Mouse (Mus musculus) v-Abl transformed pro-B cells (cell line): ENCODE measurements around the gene Hivep3.

Experiments
- in situ Hi-C, 2 experiments: fragments of 400-800 bp; cut with MboI; formaldehyde crosslinking; loops; one replicate each; pipeline ENCODE4 v1.15.1; 2025; ENCODE audit not compliant: unreplicated experiment in 2 of 2

Gene Hivep3

GRCm38 (mm10) chr4:119966105-119967072, 232.8 kb downstream of the Hivep3 start:
- in situ Hi-C loops: loop anchor here in 1 of 2 experiments (5.0 kb wide), 1 partner anchor 86 kb away; no protein-coding TSS in a partner anchor

GRCm38 (mm10) chr4:119967073-119967608, 233.6 kb downstream of the Hivep3 start:
- in situ Hi-C loops: loop anchor here in 1 of 2 experiments (5.0 kb wide), 1 partner anchor 85 kb away; no protein-coding TSS in a partner anchor

GRCm38 (mm10) chr4:119967636-119968035, 234.1 kb downstream of the Hivep3 start:
- in situ Hi-C loops: loop anchor here in 1 of 2 experiments (5.0 kb wide), 1 partner anchor 85 kb away; no protein-coding TSS in a partner anchor

- in situ Hi-C loops: loop anchor here in 1 of 2 experiments (5.0 kb wide), 1 partner anchor 84 kb away; no protein-coding TSS in a partner anchor
Measured at GRCm38 (mm10) chr4:119968071-119968470, 234.5 kb downstream of the Hivep3 start.

GRCm38 (mm10) chr4:119968887-119969286, 235.3 kb downstream of the Hivep3 start:
- in situ Hi-C loops: loop anchor here in 1 of 2 experiments (5.0 kb wide), 1 partner anchor 83 kb away; no protein-coding TSS in a partner anchor

- in situ Hi-C loops: no loop called here
Measured at GRCm38 (mm10) chr4:119970166-119970565, 236.6 kb downstream of the Hivep3 start.

GRCm38 (mm10) chr4:119972375-119972774, 238.8 kb downstream of the Hivep3 start:
- in situ Hi-C loops: no loop called here

- in situ Hi-C loops: no loop called here
Measured at GRCm38 (mm10) chr4:119973729-119974605, 240.4 kb downstream of the Hivep3 start.

GRCm38 (mm10) chr4:119975242-119975641, 241.7 kb downstream of the Hivep3 start:
- in situ Hi-C loops: no loop called here

- in situ Hi-C loops: no loop called here
Measured at GRCm38 (mm10) chr4:119975822-119976221, 242.2 kb downstream of the Hivep3 start.

- in situ Hi-C loops: no loop called here
Measured at GRCm38 (mm10) chr4:119976428-119977168, 243.0 kb downstream of the Hivep3 start.

- in situ Hi-C loops: no loop called here
Measured at GRCm38 (mm10) chr4:119977817-119978491, 244.4 kb downstream of the Hivep3 start.

- in situ Hi-C loops: no loop called here
Measured at GRCm38 (mm10) chr4:119979238-119979829, 245.8 kb downstream of the Hivep3 start.

GRCm38 (mm10) chr4:119979918-119980317, 246.3 kb downstream of the Hivep3 start:
- in situ Hi-C loops: no loop called here

- in situ Hi-C loops: no loop called here
Measured at GRCm38 (mm10) chr4:119981047-119981720, 247.6 kb downstream of the Hivep3 start.

- in situ Hi-C loops: no loop called here
Measured at GRCm38 (mm10) chr4:119986065-119986464, 252.5 kb downstream of the Hivep3 start.

- in situ Hi-C loops: no loop called here
Measured at GRCm38 (mm10) chr4:119986580-119987291, 253.2 kb downstream of the Hivep3 start.
